Mouse (Mus musculus) bone marrow macrophage, adult 2 months (primary cell): ENCODE data around the gene Rsrc2.

Experiments
- CTCF ChIP-seq: IDR thresholded peaks from 2 replicates; pipeline ENCODE4 v1.5.1; 2012; ENCODE audit warnings: low read depth, mild to moderate bottlenecking, low read length, moderate library complexity
- POLR2A ChIP-seq: IDR thresholded peaks from 2 replicates; pipeline ENCODE4 v1.6.1; 2012; ENCODE audit warnings: mild to moderate bottlenecking, low read depth, low read length, borderline replicate concordance

GRCm38 (mm10) chr5:123694468-123694867, 54.7 kb downstream of the Rsrc2 start:
- TF ChIP-seq CTCF, result no peak
- TF ChIP-seq POLR2A, result no peak
